Mouse (Mus musculus): ENCODE data around the gene Taldo1. TPM values are rescaled to one million over a fixed set of nuclear protein-coding genes. Genes with fewer than 3 reads are reported as not detected.
A peak's percentile ranks its signal among the peaks of the same experiment; 100 is the strongest.

The Taldo1 gene
- polyA plus RNA-seq, 1 experiment from 2014 or later: 397 TPM

DNA sequence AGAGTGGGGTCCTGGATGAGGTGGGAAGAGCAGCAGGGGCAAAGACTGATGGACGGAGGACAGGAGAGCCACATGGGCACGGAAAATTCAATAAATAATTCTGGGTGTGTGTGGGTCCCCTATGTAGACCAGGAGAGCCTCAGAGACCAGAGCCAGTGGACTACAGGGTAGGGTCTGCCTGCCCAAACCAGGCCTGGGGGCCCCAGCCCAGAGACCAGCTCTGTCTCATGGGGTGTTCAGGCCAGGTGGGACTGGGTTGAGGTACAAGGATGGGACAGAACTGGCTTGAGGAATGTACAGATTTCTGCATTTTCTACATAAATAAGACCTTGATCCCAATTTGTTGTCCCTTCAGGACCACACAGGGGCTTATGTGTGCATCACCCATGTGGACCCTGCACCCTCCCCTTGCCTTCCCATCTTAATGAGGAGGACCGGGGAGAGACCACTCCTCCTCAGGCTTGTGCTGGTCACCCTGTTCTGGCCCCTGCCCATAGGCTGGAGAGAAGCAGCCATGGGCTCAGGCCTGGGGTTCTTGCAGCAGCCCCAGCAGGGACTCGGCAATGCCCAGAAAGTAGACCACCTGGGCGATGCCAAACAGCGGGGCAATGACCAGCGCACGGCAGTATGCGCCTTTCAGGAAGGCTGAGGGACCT is 38.7 kb downstream of the Taldo1 start:
- Histone ChIP-seq H3K4me1 (peaks cover 55% of the 10 kb centered on the region), H3K9ac (no peak overlapping the region)

DNA sequence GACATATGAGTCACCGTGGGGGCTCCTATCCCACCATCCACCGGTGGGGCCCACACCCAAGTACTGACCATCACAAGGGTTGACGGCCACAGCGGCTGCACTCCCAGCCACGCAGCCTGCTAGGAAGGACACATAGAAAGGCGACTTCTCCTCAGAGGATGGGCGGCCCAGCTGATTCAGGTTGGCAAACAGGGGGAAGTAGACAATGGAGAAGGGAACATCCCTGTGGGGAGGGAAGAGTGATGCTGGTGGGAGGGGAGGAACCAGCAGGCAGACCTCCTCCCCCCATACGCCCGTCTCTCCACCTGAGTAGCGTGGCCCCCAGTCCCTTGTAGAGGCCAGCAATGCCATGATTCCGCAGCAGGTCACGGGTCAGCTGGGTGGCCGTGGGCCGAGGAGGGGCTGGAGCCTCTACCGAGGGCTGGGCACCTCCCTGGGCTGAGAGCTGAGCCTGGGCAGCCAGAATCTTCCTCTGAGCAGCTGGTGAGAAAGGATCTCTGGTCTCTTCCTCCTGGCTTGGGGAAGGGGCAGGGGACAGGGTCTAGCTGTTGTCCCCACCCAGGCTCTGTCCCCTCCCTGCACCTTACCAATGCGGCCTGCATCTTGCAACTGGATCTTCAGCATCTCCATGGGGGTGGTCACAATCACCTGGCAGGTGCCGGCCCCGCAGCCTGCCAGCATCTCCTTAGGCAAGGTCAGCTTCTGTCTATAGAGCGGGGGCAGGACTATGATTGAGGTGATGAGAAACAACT is 39.6 kb downstream of the Taldo1 start:
- H3K4me1 ChIP-seq: peaks cover 64% of the 10 kb centered on the region
- no peak for ATAC-seq (ENCODE audit: low FRiP score)
- H3K27me3 ChIP-seq: no peaks in the 10 kb centered on the region
- no peak overlapping the region for H3K4me3 ChIP-seq (replicated peaks)
- H3K27ac ChIP-seq: no peak overlapping the region
- 95% methylated on average over 19 of the region's 19 CpGs for WGBS
- no peaks in the 10 kb centered on the region for H3K9me3 ChIP-seq
- H3K4me2 ChIP-seq: no peak overlapping the region
- no peak overlapping the region for H3K9ac ChIP-seq
- peaks cover 45% of the 10 kb centered on the region for H3K36me3 ChIP-seq (replicated peaks)

More for the DNA sequence above, 38.7 kb downstream of the Taldo1 start:
- ATAC-seq (ENCODE audit: low FRiP score): no peak
- no peak overlapping the region for H3K4me2 ChIP-seq
- no peaks in the 10 kb centered on the region for H3K9me3 ChIP-seq
- no peak overlapping the region for H3K27ac ChIP-seq
- H3K27me3 ChIP-seq: no peaks in the 10 kb centered on the region
- WGBS: 89% methylated on average over 9 of the region's 9 CpGs
- no peak overlapping the region for H3K4me3 ChIP-seq (replicated peaks)
- peaks cover 45% of the 10 kb centered on the region for H3K36me3 ChIP-seq (replicated peaks)

DNA sequence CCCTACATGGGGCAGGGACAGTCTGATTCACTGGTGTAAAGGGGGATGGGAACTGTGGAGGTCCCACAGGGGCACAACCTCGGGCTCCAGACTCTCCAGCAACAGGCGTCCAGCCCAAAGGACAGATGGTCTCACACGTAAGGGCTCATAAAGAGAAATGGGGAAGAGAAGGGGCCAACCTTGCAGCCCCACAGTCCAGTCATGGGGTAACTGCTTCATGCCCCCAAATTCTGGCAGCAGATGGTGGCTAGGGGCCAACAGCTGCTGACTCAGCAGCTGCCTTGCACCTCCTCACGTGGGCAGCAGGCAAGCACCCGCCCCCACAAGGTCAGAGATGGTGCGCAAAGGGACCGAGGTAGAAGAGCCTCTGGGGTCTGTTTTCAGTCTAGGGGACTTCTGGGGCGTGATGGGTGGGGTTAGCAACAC is 40.2 kb downstream of the Taldo1 start:
- Histone ChIP-seq H3K27me3 (no peaks in the 10 kb centered on the region), H3K4me2 (no peak overlapping the region), H3K4me1 (peaks cover 70% of the 10 kb centered on the region), H3K27ac (no peak overlapping the region), H3K9ac (no peak overlapping the region), H3K4me3 (replicated peaks) (no peak overlapping the region), H3K36me3 (replicated peaks) (peaks cover 40% of the 10 kb centered on the region), H3K9me3 (no peaks in the 10 kb centered on the region)
- no peak for ATAC-seq (ENCODE audit: low FRiP score)
- 89% methylated on average over 8 of the region's 8 CpGs for WGBS

DNA sequence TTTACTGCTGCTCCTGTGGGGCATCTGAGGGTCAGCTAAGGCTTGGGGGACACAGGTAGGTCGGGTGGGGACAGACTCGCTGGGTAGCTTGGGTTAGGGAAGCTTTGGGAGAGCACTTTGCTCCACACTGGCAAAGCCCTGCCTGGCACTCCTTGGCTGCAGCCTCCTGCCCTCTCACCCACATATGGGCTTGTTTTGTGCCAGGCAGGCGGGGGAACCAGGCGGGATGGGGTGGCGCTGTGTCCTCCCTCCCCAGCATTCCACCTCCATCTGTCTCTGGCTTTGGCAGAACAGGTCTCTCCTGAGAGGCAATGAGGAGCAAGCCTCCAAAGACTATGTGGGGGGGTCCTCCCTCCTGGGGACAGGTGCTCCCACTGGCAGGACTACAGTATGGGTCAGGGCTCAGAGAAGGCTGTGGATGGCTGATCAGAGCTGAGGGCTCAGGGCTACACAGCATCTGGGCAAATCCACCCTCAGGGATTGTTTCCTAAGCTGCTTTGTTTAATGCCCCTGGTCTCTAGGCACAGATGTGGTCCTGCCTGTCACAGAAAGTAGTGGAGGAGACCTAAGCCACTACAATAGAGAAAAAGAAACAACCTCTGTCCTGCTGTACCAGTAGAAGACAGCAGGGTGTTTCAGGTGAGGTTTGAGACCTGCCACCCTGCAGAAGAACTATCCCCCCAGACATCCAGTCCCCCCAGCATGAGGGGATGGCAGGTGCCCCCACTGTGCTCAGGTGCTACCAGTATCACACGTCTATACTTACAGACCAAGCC is 40.9 kb downstream of the Taldo1 start:
- H3K4me3 ChIP-seq (replicated peaks): no peak overlapping the region
- H3K9ac ChIP-seq: peak overlapping the region; percentile 53; the same call in 1 of the 2 replicates
- H3K9me3 ChIP-seq: no peaks in the 10 kb centered on the region
- 0 out of 2 replicates have a peak overlapping the region, but pooled peaks have one; percentile 31 for H3K27ac ChIP-seq
- 89% methylated on average over 6 of the region's 6 CpGs for WGBS
- no peaks in the 10 kb centered on the region for H3K27me3 ChIP-seq
- no peak for ATAC-seq (ENCODE audit: low FRiP score)
- peaks cover 39% of the 10 kb centered on the region for H3K36me3 ChIP-seq (replicated peaks)
- H3K4me2 ChIP-seq: peak overlapping the region; percentile 64; the same call in 1 of the 2 replicates
- peaks cover 71% of the 10 kb centered on the region for H3K4me1 ChIP-seq

DNA sequence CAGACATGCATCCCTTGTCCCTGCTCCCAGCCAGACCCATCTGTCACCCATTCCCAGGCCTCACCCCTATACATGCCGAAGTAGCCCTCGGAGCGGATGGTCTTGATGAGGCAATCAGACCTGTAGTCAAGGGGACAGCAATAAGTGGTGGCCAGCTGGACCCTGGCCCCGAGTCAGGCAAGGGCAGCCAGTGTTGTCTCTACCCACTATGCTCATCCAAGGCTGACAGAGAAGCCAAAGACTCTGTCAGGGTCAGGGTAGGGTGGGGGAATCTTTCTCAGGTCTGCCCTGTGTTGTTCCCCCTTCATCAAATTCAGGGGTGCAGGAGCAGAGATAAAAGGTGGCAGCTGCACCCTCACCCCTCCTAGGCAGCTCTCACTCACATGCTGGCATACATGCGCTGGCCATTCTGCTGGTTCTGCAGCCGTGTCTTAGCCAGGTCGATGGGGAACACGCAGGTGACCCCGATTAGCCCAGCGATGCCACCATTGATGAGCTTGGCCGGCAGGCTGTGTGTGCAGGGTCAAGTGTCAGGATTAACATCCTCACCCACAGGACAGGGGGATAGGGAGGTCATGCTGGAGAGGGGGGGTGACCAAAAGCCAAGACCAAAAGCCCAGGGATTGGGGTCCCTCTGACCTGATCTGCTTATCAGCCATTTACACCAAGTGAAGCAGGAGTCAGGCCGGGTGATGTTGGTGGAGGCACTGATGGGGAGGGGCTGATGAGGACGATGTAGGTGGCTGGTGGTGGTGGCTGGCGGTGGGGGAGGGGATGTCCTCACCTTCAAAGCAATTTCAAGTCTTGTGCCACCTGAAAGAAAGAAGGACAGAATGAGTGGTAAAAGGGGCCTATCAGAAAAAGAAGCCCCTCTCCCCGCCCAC is 41.8 kb downstream of the Taldo1 start:
- no peaks in the 10 kb centered on the region for H3K27me3 ChIP-seq
- peak overlapping the region; percentile 81 for H3K27ac ChIP-seq
- peak overlapping the region; percentile 55 for H3K4me3 ChIP-seq (replicated peaks)
- 76% methylated on average over 15 of the region's 15 CpGs for WGBS
- no peak for ATAC-seq (ENCODE audit: low FRiP score)
- no peaks in the 10 kb centered on the region for H3K9me3 ChIP-seq
- H3K9ac ChIP-seq: peak overlapping the region; percentile 53
- peaks cover 66% of the 10 kb centered on the region for H3K4me1 ChIP-seq
- peak overlapping the region; percentile 64 for H3K4me2 ChIP-seq
- H3K36me3 ChIP-seq (replicated peaks): peaks cover 47% of the 10 kb centered on the region

DNA sequence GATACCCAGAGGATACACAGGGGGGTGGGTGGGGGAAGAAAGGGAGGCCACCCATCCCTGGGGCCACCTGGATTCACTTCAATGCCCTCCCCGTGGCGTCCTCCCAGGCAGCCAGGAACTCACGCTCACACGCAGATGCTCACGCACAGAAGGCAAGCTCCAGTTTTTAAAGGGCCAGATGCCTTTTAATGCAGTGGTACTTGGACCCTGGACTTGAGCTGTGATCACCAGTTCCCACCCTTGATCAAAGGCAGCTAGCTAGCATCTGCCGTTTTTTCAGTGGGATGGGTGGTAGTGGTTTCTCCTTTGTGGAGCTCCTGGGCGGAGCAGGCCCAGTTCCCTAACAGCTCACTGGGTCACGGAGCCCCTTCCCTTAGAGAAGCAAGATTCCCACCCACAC is 42.5 kb downstream of the Taldo1 start:
- H3K9me3 ChIP-seq: no peaks in the 10 kb centered on the region
- H3K27ac ChIP-seq: peak overlapping the region; percentile 81
- peaks cover 59% of the 10 kb centered on the region for H3K4me1 ChIP-seq
- H3K9ac ChIP-seq: peak overlapping the region; percentile 53
- H3K36me3 ChIP-seq (replicated peaks): peaks cover 54% of the 10 kb centered on the region
- no peaks in the 10 kb centered on the region for H3K27me3 ChIP-seq
- 9% methylated on average over 8 of the region's 8 CpGs for WGBS
- peak overlapping the region; percentile 64 for H3K4me2 ChIP-seq
- ATAC-seq (ENCODE audit: low FRiP score): peak; percentile 14; the same call in 1 of the 2 replicates
- peak overlapping the region; percentile 55 for H3K4me3 ChIP-seq (replicated peaks)

DNA sequence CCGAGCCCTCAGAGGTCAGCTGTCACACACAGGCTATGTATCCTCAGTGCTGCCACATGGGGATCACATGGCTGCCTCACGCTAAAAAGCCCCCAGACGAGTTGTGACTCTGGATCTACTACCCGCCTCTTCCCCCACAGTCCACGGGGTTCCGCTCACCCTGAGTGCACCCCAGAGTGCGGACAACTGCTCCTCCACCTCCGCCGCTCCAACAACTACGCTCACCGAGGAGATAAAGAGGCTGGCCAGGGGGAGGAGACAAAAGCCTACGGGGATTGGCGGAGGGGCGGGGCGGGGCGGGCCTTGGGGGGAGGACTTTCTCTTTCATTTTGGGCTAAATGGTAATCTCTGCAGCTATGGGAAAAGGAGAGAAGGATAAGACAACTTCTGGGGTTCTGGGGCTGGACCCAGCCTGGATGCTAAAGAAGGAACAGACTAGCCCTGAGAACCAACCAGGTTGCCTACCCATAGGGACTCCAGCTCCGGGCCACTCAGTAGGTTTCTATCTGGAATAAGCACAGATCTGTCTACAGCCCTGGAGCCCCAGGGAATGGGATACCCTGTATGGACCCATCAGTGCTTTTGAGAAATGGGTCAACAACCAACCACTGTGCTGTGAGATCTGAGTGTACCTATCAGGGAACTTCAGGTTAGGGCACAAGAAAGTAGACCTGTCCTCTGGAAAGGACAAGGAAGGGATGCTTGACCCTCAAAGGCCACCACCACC is 43.3 kb downstream of the Taldo1 start:
- ATAC-seq (ENCODE audit: low FRiP score): peak; percentile 25; the same call in 1 of the 2 replicates
- peaks cover 50% of the 10 kb centered on the region for H3K4me1 ChIP-seq
- 5% methylated on average over 17 of the region's 17 CpGs for WGBS
- H3K9me3 ChIP-seq: no peaks in the 10 kb centered on the region
- peak overlapping the region; percentile 64 for H3K4me2 ChIP-seq
- H3K27me3 ChIP-seq: no peaks in the 10 kb centered on the region
- peak overlapping the region; percentile 53 for H3K9ac ChIP-seq
- peak overlapping the region; percentile 81 for H3K27ac ChIP-seq
- peaks cover 60% of the 10 kb centered on the region for H3K36me3 ChIP-seq (replicated peaks)
- H3K4me3 ChIP-seq (replicated peaks): peak overlapping the region; percentile 55

DNA sequence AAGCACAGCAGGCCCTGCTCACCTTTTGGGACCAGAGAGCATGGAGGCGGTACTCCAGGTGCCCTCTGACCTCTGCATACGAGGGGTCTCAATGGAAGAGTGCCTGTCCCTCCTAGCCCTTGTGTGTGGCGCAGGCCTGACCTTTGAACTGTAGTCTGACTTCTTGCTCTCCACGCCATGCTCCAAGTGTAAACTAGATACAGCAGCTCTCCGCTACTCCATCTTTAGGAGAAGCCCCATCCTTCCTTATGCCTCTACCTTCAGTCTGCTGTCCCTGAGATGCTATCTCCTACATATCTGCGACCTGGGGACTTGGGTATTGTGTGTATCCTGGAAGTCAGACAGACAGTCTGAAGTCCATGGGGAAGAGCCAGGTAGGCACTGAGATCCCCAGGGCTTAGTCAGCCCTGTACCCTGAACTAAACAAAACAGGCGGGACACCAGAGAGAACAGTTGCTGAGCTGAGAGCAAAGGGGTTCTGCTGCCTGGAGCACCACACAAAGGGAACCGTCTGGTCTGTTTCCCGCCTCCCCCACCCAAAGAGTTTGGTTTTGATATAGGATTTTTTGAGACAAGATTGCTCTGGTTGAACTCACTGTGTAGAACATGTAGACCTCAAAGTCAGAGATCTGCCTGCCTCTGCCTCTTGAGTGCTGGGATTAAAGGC is 44.0 kb downstream of the Taldo1 start:
- no peaks in the 10 kb centered on the region for H3K27me3 ChIP-seq
- ATAC-seq (ENCODE audit: low FRiP score): no peak
- no peak overlapping the region for H3K27ac ChIP-seq
- H3K36me3 ChIP-seq (replicated peaks): peaks cover 59% of the 10 kb centered on the region
- H3K4me2 ChIP-seq: peak overlapping the region; percentile 94
- H3K9ac ChIP-seq: 0 out of 2 replicates have a peak overlapping the region, but pooled peaks have one; percentile 83
- H3K4me1 ChIP-seq: peaks cover 49% of the 10 kb centered on the region
- no peaks in the 10 kb centered on the region for H3K9me3 ChIP-seq
- 75% methylated on average over 9 of the region's 9 CpGs for WGBS
- peak overlapping the region; percentile 59; the same call in 1 of the 2 replicates for H3K4me3 ChIP-seq (replicated peaks)

DNA sequence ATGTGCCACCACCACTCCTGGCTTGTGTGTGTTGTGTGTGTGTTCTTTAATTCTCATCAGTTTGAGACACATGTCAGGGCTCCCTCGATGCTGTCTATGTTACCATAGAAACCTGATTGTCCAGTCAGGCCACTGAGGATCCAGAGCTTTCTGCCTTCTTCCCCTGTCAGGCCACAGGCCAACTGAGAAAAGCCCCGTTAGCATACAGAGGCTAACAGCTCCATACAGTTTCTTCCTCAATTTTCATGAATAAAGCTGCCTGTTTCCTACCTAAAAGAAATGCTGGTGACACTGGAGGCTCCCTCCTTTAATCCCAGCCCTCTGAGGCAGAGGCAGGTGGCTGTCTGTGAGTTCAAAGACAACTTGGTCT is 44.5 kb downstream of the Taldo1 start:
- WGBS: 58% methylated on average over 2 of the region's 2 CpGs
- Histone ChIP-seq H3K4me3 (replicated peaks) (peak overlapping the region; percentile 59), H3K9me3 (no peaks in the 10 kb centered on the region), H3K4me2 (peak overlapping the region; percentile 94), H3K27ac (peak overlapping the region; percentile 76; the same call in 1 of the 2 replicates), H3K27me3 (no peaks in the 10 kb centered on the region), H3K4me1 (peaks cover 51% of the 10 kb centered on the region), H3K9ac (peak overlapping the region; percentile 83; the same call in 1 of the 2 replicates), H3K36me3 (replicated peaks) (peaks cover 59% of the 10 kb centered on the region)
- no peak for ATAC-seq (ENCODE audit: low FRiP score)

DNA sequence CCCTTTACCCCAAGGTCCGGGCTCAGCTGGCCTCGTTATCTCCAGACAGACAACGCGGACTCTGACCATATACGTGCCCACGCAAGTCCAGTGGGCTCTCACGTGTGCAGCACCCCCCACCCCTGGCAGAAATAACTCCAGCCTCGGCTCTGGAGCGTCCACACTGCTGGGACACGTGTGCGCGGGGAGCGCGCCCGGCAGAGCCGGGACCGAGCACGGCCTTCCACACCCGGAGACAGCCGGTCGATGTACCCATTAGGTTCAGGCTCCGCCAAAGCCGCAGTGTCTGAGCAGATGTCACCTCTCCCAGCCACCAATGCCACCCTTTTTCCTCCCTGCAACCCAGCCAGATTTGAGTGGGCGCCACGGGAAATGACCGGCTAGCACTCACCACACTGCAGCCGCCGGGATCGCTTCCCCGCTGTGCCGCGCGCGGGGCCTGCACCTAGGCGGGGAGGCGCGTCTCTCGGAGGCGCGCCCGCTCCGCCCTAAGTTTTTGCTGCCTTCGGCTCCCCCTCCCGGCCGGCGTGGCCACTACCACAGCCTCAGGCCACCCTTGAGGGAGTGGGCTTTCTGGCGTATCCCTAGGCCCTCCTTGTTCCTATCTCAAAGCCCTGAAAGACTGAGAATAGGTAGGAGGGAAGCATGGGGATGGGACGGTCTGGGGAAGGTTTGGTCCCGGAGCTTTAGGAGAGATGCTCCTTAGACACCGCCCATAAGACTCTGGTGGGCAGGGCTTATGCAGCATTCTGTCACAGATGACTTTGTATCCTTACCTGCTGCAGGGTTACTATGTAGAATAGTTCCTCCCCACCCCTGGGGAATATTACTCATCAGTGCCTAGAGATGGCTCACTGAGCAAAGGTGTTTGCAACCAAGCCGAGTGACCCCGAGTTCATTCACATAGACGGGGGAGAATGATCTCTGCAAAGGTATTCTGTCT is 45.5 kb downstream of the Taldo1 start, which contains the start of gene Slc25a22:
Slc25a22 (minus strand) TSS at position 715 of the 943 bp plus-strand sequence.
- ATAC-seq (ENCODE audit: low FRiP score): peak; percentile 85
- Histone ChIP-seq H3K36me3 (replicated peaks) (peaks cover 53% of the 10 kb centered on the region), H3K4me3 (replicated peaks) (peak within 1 kb of the TSS; percentile 59), H3K9me3 (no peaks in the 10 kb centered on the region), H3K9ac (peak within 1 kb of the TSS; percentile 83), H3K27ac (peak within 1 kb of the TSS; percentile 76), H3K4me1 (peaks cover 59% of the 10 kb centered on the region), H3K27me3 (no peaks in the 10 kb centered on the region), H3K4me2 (peak within 1 kb of the TSS; percentile 94)
- WGBS: 5% methylated on average over 53 of the region's 53 CpGs
